Mouse (Mus musculus): Measurements from ENCODE around the gene Gucy2c.

Gene Gucy2c

DNA sequence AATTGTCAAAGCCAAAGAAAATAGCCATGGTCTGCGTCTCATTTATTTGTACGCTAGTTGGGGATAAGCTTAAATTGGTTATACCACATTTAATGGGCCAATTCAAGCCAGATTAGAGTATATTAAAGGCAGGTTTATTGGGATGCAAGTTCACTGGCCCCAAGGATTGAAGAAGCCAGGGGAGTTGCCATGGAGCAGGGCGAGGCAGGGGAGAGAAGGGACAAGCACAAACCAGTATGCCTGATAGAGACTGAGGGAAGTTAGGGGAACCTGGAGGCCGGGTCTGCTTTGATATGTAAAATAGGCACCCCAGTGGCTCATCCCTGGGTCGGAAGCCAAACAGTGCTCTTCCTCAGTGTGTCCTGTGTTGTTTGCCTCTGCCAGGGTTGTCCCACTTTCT is 112.3 kb downstream of the Gucy2c start:
- no peak for DNase-seq (ENCODE audit: low read depth, low spot score)

DNA sequence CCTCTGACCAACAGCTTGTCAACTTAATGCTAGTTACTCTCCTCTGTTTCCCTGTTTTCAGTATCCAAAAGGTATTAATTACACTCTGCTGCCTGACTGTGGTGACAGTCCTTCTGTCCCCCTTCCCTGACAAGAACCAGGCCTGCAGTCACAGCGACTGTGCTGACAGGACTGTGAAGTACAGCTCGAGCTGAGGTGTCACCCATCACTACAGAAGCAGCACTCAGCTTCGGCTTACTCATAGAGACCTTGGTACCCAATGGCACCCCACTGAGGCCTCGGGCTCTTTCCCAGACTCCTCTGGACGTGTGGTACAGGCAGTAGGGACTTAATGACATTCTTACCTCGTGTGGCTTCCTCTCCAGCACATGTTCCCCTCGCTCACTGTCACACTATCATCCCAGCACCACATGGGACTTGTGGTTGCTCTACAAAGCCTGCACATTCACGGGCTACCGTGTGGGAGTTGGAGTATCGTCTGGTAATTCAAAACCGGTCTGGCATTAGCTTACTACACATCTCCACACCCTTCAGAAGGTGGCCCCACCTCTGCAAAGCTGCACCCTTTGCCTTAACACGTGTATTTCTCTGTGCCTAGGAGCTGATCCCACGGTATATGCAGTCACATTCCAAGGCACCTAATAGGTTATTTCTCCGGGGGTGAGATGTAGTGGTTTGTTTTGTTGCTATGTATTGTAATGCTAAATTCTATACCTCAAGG is 113.1 kb downstream of the Gucy2c start:
- no peak for DNase-seq (ENCODE audit: low read depth, low spot score)

DNA sequence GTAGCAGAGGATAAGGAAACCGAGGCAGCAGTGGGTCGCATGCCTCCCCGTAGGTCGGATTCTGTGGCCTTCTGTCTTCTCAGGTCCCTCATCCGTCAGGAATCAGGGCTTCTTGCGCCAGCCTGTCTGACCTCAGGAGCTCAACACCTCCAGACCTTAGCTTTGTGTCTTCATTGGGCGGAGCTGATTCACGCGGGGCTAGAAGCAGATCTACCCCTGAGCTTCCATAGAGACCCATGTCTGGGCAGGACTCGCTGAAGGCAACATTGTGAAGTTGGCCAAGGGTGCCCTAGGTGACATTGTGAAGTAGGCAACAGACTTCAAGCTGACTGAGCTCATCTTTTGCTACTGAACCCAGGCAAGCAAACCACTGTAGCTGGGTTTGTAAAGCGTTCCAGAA is 119.5 kb downstream of the Gucy2c start:
- no peak for DNase-seq (ENCODE audit: low read depth, low spot score)

DNA sequence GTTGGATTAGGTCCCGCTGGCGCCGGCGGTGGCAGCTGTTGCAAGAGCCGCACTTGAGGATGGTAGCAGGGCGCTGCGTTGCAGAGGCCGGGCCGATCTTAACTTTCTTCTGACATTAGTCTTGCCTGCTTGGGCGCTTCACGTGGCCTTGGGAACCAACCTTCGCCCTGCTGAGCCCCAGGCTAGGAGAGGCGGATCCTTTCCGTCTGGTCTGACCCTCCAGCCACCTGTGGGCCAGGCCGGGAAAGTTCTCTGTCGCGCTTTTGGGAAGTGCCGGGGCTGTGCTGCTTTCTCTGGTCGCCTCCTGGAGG is 119.9 kb downstream of the Gucy2c start, which contains the start of gene Plbd1:
Plbd1 (minus strand) TSS at position 223 of the 311 bp plus-strand sequence.
- no peak for DNase-seq (ENCODE audit: low read depth, low spot score)

DNA sequence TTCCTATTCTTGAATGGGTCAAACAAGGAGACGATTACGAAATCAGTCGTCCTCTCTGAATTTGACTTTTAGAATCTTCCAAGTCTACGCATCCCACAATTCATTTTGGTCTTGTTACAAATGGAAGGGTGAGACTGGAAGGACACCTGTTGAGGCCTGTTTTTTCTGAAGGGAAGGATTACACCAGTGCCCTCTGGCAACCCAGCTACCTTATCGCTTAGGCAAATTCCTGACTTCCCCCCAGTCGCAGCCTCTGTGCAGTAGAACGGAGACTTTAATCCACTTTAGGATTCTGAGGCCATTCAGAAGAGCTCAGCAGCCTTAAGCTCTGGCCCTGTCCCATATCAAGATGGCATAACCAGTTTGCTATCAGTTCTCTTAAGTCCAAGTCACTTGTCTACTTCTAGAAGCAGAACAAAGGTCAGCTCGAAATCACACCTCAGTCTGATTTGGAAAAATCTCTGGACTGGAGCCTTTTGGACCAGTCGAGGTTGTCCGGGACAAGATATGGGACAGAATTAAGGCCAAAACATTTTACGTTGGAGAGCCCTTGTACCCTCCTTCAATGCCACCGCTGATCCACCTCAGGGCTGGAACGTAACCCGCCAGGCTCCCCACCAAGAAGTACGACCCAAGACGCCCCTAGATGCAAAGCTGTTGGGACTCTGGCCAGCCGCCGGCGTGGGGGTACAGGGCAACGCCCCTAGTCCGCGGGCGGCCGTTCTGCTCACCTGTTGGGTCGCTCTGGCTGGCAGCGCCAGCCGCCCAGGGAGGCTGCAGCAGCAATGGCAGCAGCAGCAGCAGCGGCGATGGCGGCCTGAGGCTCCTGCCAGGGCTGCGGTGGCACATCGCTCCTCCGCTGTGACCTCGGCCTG is 120.5 kb downstream of the Gucy2c start:
- DNase-seq (ENCODE audit: low read depth, low spot score) = no peak

DNA sequence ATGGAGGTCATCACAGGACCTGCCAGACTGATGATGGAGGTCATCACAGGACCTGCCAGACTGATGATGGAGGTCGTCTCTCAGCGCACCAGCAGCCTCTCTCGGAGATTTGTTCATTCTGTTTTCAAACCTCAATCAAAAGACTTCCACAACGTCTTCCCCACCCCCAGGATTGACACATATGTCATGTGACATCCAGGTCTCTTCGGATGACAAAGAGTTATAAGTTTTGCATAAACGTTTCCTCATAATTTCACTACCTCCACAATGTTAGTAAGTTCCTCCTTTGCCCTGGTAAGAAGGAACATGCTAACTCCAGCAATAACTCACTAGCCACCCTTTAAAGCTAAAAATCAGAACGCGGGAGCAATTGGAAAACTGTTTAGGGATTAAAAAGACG is 122.3 kb downstream of the Gucy2c start:
- no peak for DNase-seq (ENCODE audit: low read depth, low spot score)

DNA sequence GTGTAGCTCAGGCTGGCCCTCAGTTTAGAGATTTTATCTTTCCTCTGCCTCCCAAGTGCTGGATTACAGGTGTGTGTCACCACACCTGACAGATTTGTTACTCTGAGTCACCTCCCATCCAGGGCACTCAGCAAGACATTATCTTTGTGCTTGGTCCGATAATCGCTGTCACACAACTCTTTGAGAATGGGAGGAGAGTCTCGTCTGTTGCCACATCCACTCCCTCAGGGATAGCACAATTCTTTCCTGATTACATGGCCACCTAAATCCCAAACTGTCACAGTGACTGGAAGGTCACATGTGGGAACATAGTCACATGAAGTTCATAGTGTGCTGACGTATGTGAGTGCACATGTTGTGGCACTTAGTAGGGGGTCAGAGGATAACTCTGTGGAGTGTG is 123.3 kb downstream of the Gucy2c start:
- DNase-seq (ENCODE audit: low read depth, low spot score) = no peak

DNA sequence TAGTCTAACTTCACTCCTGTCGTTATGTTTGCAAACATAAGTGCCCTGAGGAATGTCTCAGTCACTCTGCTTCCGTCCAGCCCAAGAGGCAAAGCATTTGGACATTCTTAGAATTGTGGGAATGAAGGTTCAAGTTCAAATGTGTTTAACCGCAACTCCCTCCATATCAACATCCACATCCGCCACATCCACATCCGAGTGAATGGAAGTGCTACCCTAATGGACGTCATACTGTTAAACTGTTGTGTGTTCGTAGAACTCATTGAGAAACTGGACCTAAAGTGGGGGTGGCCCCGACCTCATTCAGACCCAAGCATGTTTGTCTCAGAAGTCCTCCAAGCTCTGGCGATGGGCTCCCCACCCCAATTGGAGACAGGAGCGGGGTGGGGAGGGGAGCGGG is 125.8 kb downstream of the Gucy2c start:
- no peak for DNase-seq (ENCODE audit: low read depth, low spot score)

DNA sequence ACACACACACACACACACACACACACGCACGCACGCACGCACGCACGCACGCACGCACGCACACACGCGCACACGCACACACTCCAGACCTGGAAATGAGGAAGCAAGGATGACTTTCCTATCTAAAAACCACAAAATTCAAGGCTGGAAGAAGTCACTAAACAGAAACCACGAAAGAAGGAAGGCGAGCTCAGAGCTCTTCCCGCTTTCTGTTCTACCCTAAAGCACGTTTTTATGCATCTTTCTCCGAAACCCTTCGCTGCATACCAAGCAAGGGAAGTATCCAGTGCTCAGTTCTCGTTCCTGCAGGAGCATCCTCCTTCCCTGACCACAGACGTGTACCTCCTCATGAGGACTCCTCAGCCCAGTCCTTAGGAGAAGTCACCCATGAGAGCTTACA is 127.1 kb downstream of the Gucy2c start:
- DNase-seq (ENCODE audit: low read depth, low spot score) = no peak

DNA sequence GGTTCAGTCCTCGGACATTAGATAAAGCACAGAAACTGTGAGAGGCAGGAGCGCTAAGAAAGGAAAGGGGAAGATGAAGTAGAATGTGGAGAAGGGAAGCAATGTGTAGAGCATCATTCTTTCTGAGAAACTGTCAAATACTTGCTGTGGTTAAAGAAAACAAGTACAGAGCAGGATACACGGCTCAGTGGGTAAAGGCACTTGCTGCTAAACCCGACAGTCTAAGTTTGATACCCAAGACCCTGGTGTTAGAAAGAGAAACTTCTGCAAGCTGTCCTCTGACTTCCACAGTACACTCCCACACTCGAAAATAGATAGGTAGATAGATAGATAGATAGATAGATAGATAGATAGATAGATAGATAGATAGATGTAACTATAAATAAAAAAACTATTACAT is 128.2 kb downstream of the Gucy2c start:
- DNase-seq (ENCODE audit: low read depth, low spot score) = no peak

DNA sequence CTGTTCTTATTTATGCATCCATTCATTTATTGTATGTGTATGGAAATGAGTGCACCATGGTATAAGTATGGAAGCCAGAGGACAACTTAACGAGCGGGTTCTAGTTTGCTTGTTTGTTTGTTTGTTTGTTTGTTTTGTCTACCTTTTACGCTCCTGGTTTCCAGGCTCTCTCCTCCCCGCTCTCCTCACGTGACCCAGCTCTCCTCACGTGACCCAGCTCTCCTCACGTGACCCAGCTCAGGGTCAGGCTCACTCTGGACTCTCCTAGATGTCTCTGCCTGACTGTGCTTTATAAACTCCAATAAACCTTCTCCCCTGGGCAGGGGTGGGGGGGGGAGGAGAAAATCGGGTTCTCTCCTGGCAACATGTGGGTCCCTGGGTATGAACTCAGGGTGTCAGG is 130.9 kb downstream of the Gucy2c start:
- DNase-seq (ENCODE audit: low read depth, low spot score) = no peak

DNA sequence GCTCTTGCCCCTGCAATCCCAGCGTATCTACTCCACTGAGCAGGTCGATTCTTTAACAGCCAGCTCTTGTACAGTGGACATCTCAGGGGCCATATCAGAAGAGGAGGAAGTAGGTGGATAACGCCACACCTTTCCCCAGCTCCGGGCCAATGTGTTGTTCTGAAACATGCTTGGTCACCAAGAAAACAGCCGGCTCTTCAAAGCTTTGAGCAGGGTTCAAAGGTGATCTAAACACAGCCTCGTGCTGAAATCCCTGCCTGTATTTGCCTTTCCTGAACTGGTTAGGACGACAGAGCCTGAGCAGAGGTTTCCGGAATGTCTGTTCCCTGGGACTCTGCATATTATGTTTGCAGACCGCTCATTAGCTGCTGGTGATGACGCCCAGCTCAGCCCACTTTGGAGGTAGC is 134.1 kb downstream of the Gucy2c start:
- no peak for DNase-seq (ENCODE audit: low read depth, low spot score)

All from retina, adult 2 months (tissue).